Mouse (Mus musculus) urinary bladder, postnatal 10 days (tissue): Measurements from ENCODE around the gene Hes7.

Experiments used
- DNase-seq: peaks from one replicate; pipeline ENCODE4 v3.0.0; 2022; ENCODE audit warnings: low spot score

Hes7 gene

GRCm38 (mm10) chr11:69101604-69102402 lies 18.4 kb upstream of the Hes7 start:
- DNase-seq = no peak

- no peak for DNase-seq
Observed at GRCm38 (mm10) chr11:69102403-69102725, 17.8 kb upstream of the Hes7 start.

GRCm38 (mm10) chr11:69103121-69103520 lies 17.1 kb upstream of the Hes7 start:
- DNase-seq = no peak

- no peak for DNase-seq
Observed at GRCm38 (mm10) chr11:69103531-69104435, 16.4 kb upstream of the Hes7 start.

GRCm38 (mm10) chr11:69104487-69104886 lies 15.7 kb upstream of the Hes7 start:
- DNase-seq = no peak

- no peak for DNase-seq
Observed at GRCm38 (mm10) chr11:69105227-69105626, 15.0 kb upstream of the Hes7 start.

- no peak for DNase-seq
Observed at GRCm38 (mm10) chr11:69105796-69106195, 14.4 kb upstream of the Hes7 start.

- no peak for DNase-seq
Observed at GRCm38 (mm10) chr11:69106299-69106698, 13.9 kb upstream of the Hes7 start.

- DNase-seq = no peak
Observed at GRCm38 (mm10) chr11:69106842-69107241, 13.4 kb upstream of the Hes7 start.

GRCm38 (mm10) chr11:69107676-69108075 lies 12.5 kb upstream of the Hes7 start:
- DNase-seq = no peak

- DNase-seq = no peak
Observed at GRCm38 (mm10) chr11:69108223-69108622, 12.0 kb upstream of the Hes7 start.

GRCm38 (mm10) chr11:69109032-69109900 lies 10.9 kb upstream of the Hes7 start:
- DNase-seq = no peak

- peak; percentile 92 for DNase-seq
Observed at GRCm38 (mm10) chr11:69110319-69111046, 9.7 kb upstream of the Hes7 start.

- DNase-seq = no peak
Observed at GRCm38 (mm10) chr11:69111051-69111810, 9.0 kb upstream of the Hes7 start.

- no peak for DNase-seq
Observed at GRCm38 (mm10) chr11:69111865-69112264, 8.3 kb upstream of the Hes7 start.

- DNase-seq = no peak
Observed at GRCm38 (mm10) chr11:69114018-69114417, 6.2 kb upstream of the Hes7 start.

GRCm38 (mm10) chr11:69114621-69115020 lies 5.6 kb upstream of the Hes7 start:
- DNase-seq = no peak

GRCm38 (mm10) chr11:69116843-69117242 lies 3.4 kb upstream of the Hes7 start:
- no peak for DNase-seq

- no peak for DNase-seq
Observed at GRCm38 (mm10) chr11:69117737-69118695, 2.2 kb upstream of the Hes7 start.

- no peak for DNase-seq
Observed at GRCm38 (mm10) chr11:69118765-69119164, 1.4 kb upstream of the Hes7 start.
